Mouse (Mus musculus): ENCODE results near the gene Slc44a3. TPM values are rescaled to one million over a fixed set of nuclear protein-coding genes. Genes with fewer than 3 reads are reported as not detected.

Slc44a3 gene
- polyA plus RNA-seq, 1 experiment = 5.1 TPM

GRCm38 (mm10) chr3:121489462-121490118 is 42.6 kb downstream of the Slc44a3 start:
- H3K9ac ChIP-seq (ENCODE audit: low read depth, poor library complexity, severe bottlenecking) = no peak overlapping the region
- no peak overlapping the region for H3K27ac ChIP-seq (ENCODE audit: insufficient read depth, low read length)
- no peak overlapping the region for H3K4me3 ChIP-seq (ENCODE audit: low read depth, low read length)
- no peaks in the 10 kb centered on the region for H3K4me1 ChIP-seq (ENCODE audit: control insufficient read depth, insufficient read depth, low read length)
- H3K36me3 ChIP-seq (ENCODE audit: control insufficient read depth, insufficient read depth, low read length, poor library complexity, severe bottlenecking) = no peaks in the 10 kb centered on the region
- H3K27me3 ChIP-seq (ENCODE audit: control insufficient read depth, insufficient read depth, low read length, poor library complexity, severe bottlenecking) = no peaks in the 10 kb centered on the region
- no peak for TF ChIP-seq POLR2A (IDR thresholded peaks at IDR 0.05; ENCODE audit: insufficient read depth, low read length)
- TF ChIP-seq CTCF (IDR thresholded peaks at IDR 0.05; ENCODE audit: low read depth, low read length) = no peak
- TF ChIP-seq EP300 (IDR thresholded peaks at IDR 0.05; ENCODE audit: insufficient read depth, low read depth, low read length) = no peak
- H3K9me3 ChIP-seq (replicated peaks; ENCODE audit: control insufficient read depth, insufficient read depth, low read length, poor library complexity, severe bottlenecking) = no peaks in the 10 kb centered on the region

GRCm38 (mm10) chr3:121485201-121485600 is 47.0 kb downstream of the Slc44a3 start:
- Histone ChIP-seq H3K27me3 (ENCODE audit: control insufficient read depth, insufficient read depth, low read length, poor library complexity, severe bottlenecking) (no peaks in the 10 kb centered on the region), H3K4me1 (ENCODE audit: control insufficient read depth, insufficient read depth, low read length) (peaks cover 3% of the 10 kb centered on the region), H3K27ac (ENCODE audit: insufficient read depth, low read length) (no peak overlapping the region), H3K4me3 (ENCODE audit: low read depth, low read length) (no peak overlapping the region), H3K36me3 (ENCODE audit: control insufficient read depth, insufficient read depth, low read length, poor library complexity, severe bottlenecking) (no peaks in the 10 kb centered on the region), H3K9ac (ENCODE audit: low read depth, poor library complexity, severe bottlenecking) (no peak overlapping the region), H3K9me3 (replicated peaks; ENCODE audit: control insufficient read depth, insufficient read depth, low read length, poor library complexity, severe bottlenecking) (no peaks in the 10 kb centered on the region)
- TF ChIP-seq CTCF (IDR thresholded peaks at IDR 0.05; ENCODE audit: low read depth, low read length) = no peak
- TF ChIP-seq EP300 (IDR thresholded peaks at IDR 0.05; ENCODE audit: insufficient read depth, low read depth, low read length) = no peak
- no peak for TF ChIP-seq POLR2A (IDR thresholded peaks at IDR 0.05; ENCODE audit: insufficient read depth, low read length)

GRCm38 (mm10) chr3:121483266-121484161 is 48.7 kb downstream of the Slc44a3 start:
- Histone ChIP-seq H3K36me3 (ENCODE audit: control insufficient read depth, insufficient read depth, low read length, poor library complexity, severe bottlenecking) (no peaks in the 10 kb centered on the region), H3K9ac (ENCODE audit: low read depth, poor library complexity, severe bottlenecking) (no peak overlapping the region), H3K9me3 (replicated peaks; ENCODE audit: control insufficient read depth, insufficient read depth, low read length, poor library complexity, severe bottlenecking) (no peaks in the 10 kb centered on the region), H3K27ac (ENCODE audit: insufficient read depth, low read length) (no peak overlapping the region), H3K4me1 (ENCODE audit: control insufficient read depth, insufficient read depth, low read length) (peaks cover 3% of the 10 kb centered on the region), H3K27me3 (ENCODE audit: control insufficient read depth, insufficient read depth, low read length, poor library complexity, severe bottlenecking) (no peaks in the 10 kb centered on the region), H3K4me3 (ENCODE audit: low read depth, low read length) (no peak overlapping the region)
- TF ChIP-seq POLR2A (IDR thresholded peaks at IDR 0.05; ENCODE audit: insufficient read depth, low read length) (no peak), EP300 (IDR thresholded peaks at IDR 0.05; ENCODE audit: insufficient read depth, low read depth, low read length) (no peak), CTCF (IDR thresholded peaks at IDR 0.05; ENCODE audit: low read depth, low read length) (no peak)

GRCm38 (mm10) chr3:121481564-121481963 is 50.6 kb downstream of the Slc44a3 start:
- Histone ChIP-seq H3K4me3 (ENCODE audit: low read depth, low read length) (no peak overlapping the region), H3K27ac (ENCODE audit: insufficient read depth, low read length) (no peak overlapping the region), H3K9me3 (replicated peaks; ENCODE audit: control insufficient read depth, insufficient read depth, low read length, poor library complexity, severe bottlenecking) (no peaks in the 10 kb centered on the region), H3K27me3 (ENCODE audit: control insufficient read depth, insufficient read depth, low read length, poor library complexity, severe bottlenecking) (no peaks in the 10 kb centered on the region), H3K36me3 (ENCODE audit: control insufficient read depth, insufficient read depth, low read length, poor library complexity, severe bottlenecking) (no peaks in the 10 kb centered on the region), H3K9ac (ENCODE audit: low read depth, poor library complexity, severe bottlenecking) (no peak overlapping the region), H3K4me1 (ENCODE audit: control insufficient read depth, insufficient read depth, low read length) (peaks cover 3% of the 10 kb centered on the region)
- TF ChIP-seq POLR2A (IDR thresholded peaks at IDR 0.05; ENCODE audit: insufficient read depth, low read length) (no peak), CTCF (IDR thresholded peaks at IDR 0.05; ENCODE audit: low read depth, low read length) (no peak), EP300 (IDR thresholded peaks at IDR 0.05; ENCODE audit: insufficient read depth, low read depth, low read length) (no peak)

- TF ChIP-seq POLR2A (IDR thresholded peaks at IDR 0.05; ENCODE audit: insufficient read depth, low read length) (no peak), EP300 (IDR thresholded peaks at IDR 0.05; ENCODE audit: insufficient read depth, low read depth, low read length) (no peak), CTCF (IDR thresholded peaks at IDR 0.05; ENCODE audit: low read depth, low read length) (no peak)
- Histone ChIP-seq H3K27ac (ENCODE audit: insufficient read depth, low read length) (no peak overlapping the region), H3K9ac (ENCODE audit: low read depth, poor library complexity, severe bottlenecking) (no peak overlapping the region), H3K27me3 (ENCODE audit: control insufficient read depth, insufficient read depth, low read length, poor library complexity, severe bottlenecking) (no peaks in the 10 kb centered on the region), H3K9me3 (replicated peaks; ENCODE audit: control insufficient read depth, insufficient read depth, low read length, poor library complexity, severe bottlenecking) (no peaks in the 10 kb centered on the region), H3K4me1 (ENCODE audit: control insufficient read depth, insufficient read depth, low read length) (peaks cover 3% of the 10 kb centered on the region), H3K4me3 (ENCODE audit: low read depth, low read length) (no peak overlapping the region), H3K36me3 (ENCODE audit: control insufficient read depth, insufficient read depth, low read length, poor library complexity, severe bottlenecking) (no peaks in the 10 kb centered on the region)
Measured at GRCm38 (mm10) chr3:121480961-121481436, 51.2 kb downstream of the Slc44a3 start.
